Mouse (Mus musculus) stomach, embryonic 15.5 days (tissue): Measurements from ENCODE around the gene Trhr2. TPM values are rescaled to one million over a fixed set of nuclear protein-coding genes. Genes with fewer than 3 reads are reported as not detected.

Experiments
- ATAC-seq: fragments of 200-750 bp; cut with Nextera tagmentation; 2 replicates; pipeline ENCODE4 v1.8.0; 2017; ENCODE audit warnings: low read depth, moderate number of reproducible peaks, moderate TSS enrichment; ENCODE audit not compliant: insufficient read depth, low FRiP score
- H3K27ac ChIP-seq: fragments of 300-500 bp; sonication (generic); 2 replicates; pipeline ENCODE4 v1.5.1; 2015; ENCODE audit warnings: mild to moderate bottlenecking, inconsistent platforms
- H3K27me3 ChIP-seq: fragments of 300-500 bp; sonication (generic); replicated peaks from 2 replicates; pipeline ENCODE4 v1.6.1; 2015; ENCODE audit warnings: inconsistent platforms
- H3K36me3 ChIP-seq: fragments of 300-500 bp; sonication (generic); 2 replicates; pipeline ENCODE4 v1.6.1; 2015; ENCODE audit warnings: inconsistent platforms
- H3K4me1 ChIP-seq: fragments of 300-500 bp; sonication (generic); 2 replicates; pipeline ENCODE4 v1.6.1; 2015; ENCODE audit warnings: inconsistent platforms
- H3K4me2 ChIP-seq: fragments of 300-500 bp; sonication (generic); 2 replicates; pipeline ENCODE4 v1.6.1; 2015; ENCODE audit warnings: mild to moderate bottlenecking, inconsistent platforms
- H3K4me3 ChIP-seq: fragments of 300-500 bp; sonication (generic); replicated peaks from 2 replicates; pipeline ENCODE4 v1.5.1; 2015; ENCODE audit warnings: inconsistent platforms
- H3K9ac ChIP-seq: fragments of 300-500 bp; sonication (generic); 2 replicates; pipeline ENCODE4 v1.6.1; 2015; ENCODE audit warnings: inconsistent platforms
- H3K9me3 ChIP-seq: fragments of 300-500 bp; sonication (generic); 2 replicates; pipeline ENCODE4 v1.6.1; 2016; ENCODE audit warnings: inconsistent platforms
- WGBS: fragments of 180-500 bp; shearing (Covaris S2); methylation state at CpG from one replicate; pipeline ENCODE4 v1.1.7; 2015; 5-methylcytosine and 5-hydroxymethylcytosine counted together
- polyA plus RNA-seq: library from polyadenylated mRNA; unstranded; fragments of >200 nt; fragmentation: Nextera tagmentation; extraction: Ambion mirVana; gene quantifications from 2 replicates; pipeline ENCODE4 v1.2.1, GENCODE M21; 2015

The Trhr2 gene
- polyA plus RNA-seq, 1 experiment from 2014 or later = not detected

DNA sequence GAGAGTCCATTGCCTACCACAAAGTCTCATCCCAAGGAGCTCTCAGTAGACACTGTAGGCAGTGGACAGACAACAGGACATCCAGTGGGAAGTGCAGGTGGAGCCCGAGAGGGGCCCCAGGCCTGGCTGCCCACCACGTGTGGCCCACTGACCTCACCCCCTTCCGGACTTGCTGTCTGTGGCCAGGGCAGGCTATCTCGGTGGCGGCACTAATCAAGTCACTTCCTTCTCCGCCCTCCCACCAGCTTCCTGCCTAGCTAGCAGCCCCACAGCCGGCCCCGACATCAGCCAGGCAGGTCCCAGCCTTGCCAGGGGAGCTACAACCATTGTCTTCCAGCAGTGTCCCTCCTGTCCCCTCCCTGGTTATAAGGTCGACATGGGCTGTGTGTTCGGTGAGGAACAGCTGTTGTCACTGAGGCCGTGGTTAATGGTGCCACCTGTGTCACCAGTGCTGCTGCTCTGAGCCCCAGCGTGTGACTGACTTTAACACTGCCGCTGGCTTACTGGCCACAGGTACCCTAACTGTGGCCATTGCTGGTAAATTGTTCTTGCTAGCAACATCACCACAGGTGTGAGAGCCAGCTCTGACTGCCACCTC, 45.5 kb downstream of the Trhr2 start:
- H3K4me3 ChIP-seq = no peak overlapping the region
- H3K9me3 ChIP-seq = no peaks in the 10 kb centered on the region
- no peak overlapping the region for H3K4me2 ChIP-seq
- 60% methylated on average over 13 of the region's 13 CpGs for WGBS
- no peak overlapping the region for H3K9ac ChIP-seq
- no peaks in the 10 kb centered on the region for H3K36me3 ChIP-seq
- H3K27ac ChIP-seq = peak overlapping the region; percentile 59
- peaks cover 68% of the 10 kb centered on the region for H3K4me1 ChIP-seq
- ATAC-seq = no peak
- no peaks in the 10 kb centered on the region for H3K27me3 ChIP-seq

DNA sequence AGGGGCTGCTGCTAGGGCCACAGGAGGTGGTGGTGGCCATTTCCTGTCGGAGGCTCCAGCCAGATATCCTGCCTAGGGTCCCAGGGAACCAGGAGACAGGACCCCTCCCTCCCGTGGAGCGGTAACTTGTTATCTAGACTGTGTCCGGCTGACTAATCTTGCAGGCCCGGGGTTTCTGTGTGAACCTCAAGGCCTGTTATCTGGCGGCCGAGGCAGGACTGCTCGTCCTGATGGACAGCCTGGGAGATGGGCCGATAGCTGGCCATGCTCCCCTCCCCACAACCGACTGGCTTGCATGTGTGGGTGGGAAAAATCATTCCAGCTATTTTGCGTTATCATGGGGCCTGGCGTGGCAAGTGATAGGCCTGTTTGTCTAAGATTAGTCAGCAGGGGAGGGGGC, 47.2 kb downstream of the Trhr2 start:
- H3K9ac ChIP-seq = no peak overlapping the region
- ATAC-seq = peak; percentile 40; the same call in 1 of the 2 replicates
- H3K4me2 ChIP-seq = no peak overlapping the region
- H3K9me3 ChIP-seq = no peaks in the 10 kb centered on the region
- 0 out of 2 replicates have a peak, but pooled peaks cover 3% of the 10 kb centered on the region for H3K36me3 ChIP-seq
- peaks cover 65% of the 10 kb centered on the region for H3K4me1 ChIP-seq
- WGBS = 35% methylated on average over 12 of the region's 12 CpGs
- H3K27me3 ChIP-seq = no peaks in the 10 kb centered on the region
- H3K4me3 ChIP-seq = no peak overlapping the region
- peak overlapping the region; percentile 28; the same call in 1 of the 2 replicates for H3K27ac ChIP-seq

DNA sequence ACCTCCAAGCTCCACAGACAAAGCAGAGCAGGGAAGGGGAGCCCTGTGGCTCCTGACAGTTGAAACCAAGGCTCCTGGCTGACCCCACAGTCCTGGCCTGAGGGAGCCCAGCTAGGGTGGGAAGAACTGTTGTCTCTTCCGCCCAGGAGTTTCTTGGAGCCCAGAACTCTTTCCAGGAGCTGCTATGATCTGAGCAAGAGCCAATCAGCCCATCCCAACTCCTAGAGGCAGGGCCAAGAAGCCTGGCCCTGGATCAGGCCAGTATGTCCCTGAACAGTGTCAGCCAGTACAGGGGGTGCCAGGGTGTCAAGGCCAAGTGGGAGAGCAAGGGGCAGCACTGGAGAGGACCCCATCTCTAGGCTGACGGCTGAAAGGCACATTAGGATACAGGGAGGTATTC, 48.0 kb downstream of the Trhr2 start:
- ATAC-seq = no peak
- Histone ChIP-seq H3K4me3 (no peak overlapping the region), H3K27me3 (no peaks in the 10 kb centered on the region), H3K4me1 (peaks cover 57% of the 10 kb centered on the region), H3K4me2 (no peak overlapping the region), H3K36me3 (0 out of 2 replicates have a peak, but pooled peaks cover 3% of the 10 kb centered on the region), H3K9me3 (no peaks in the 10 kb centered on the region), H3K9ac (no peak overlapping the region), H3K27ac (peak overlapping the region; percentile 23; the same call in 1 of the 2 replicates)
- WGBS = 65% methylated on average over 2 of the region's 2 CpGs

DNA sequence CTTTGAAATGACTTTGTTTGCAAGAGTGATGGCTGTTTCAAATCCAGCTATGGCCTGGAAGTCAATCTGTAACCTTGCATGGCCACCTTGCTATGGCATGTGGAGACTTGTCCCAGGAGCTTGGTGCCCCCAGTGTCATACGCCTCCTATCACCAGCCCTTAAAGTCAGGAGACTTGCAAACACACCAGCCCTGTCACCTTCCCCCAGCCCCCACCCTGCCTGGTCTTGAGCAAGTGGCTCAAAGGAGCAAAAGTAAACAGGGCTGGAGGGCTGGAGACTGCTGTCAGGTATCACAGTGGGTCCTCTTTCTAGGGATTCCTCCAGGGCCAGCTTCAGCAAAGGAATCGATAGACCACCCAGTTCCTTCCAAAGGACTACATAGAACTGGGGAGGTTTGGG, 49.4 kb downstream of the Trhr2 start:
- ATAC-seq = no peak
- H3K9me3 ChIP-seq = no peaks in the 10 kb centered on the region
- no peak overlapping the region for H3K4me2 ChIP-seq
- no peak overlapping the region for H3K27ac ChIP-seq
- H3K36me3 ChIP-seq = 0 out of 2 replicates have a peak, but pooled peaks cover 3% of the 10 kb centered on the region
- H3K4me3 ChIP-seq = no peak overlapping the region
- no peaks in the 10 kb centered on the region for H3K27me3 ChIP-seq
- H3K4me1 ChIP-seq = peaks cover 56% of the 10 kb centered on the region
- 74% methylated on average over 2 of the region's 2 CpGs for WGBS
- no peak overlapping the region for H3K9ac ChIP-seq

DNA sequence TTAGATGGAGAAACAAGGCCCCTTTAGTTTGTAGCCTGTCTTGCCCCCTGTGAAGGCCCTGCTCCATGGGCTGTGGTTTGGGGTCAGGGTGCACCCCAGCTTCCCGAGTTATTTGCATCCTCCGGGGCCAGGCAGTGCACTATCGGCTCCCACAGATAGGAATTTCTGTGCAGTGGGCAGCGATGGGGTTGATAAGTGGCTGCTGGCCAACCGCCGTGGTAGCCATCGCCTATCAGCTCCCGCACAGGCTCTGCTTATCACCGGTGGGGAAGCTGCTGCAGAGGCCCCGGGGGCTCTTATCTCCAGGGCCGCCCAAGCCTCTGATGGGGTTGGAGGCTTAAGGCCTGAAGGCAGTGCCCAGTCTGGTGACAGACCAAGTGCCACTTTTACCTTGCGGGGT, 51.3 kb downstream of the Trhr2 start:
- Histone ChIP-seq H3K4me2 (0 out of 2 replicates have a peak overlapping the region, but pooled peaks have one; percentile 2), H3K9ac (no peak overlapping the region), H3K4me1 (peaks cover 54% of the 10 kb centered on the region), H3K36me3 (0 out of 2 replicates have a peak, but pooled peaks cover 3% of the 10 kb centered on the region), H3K27ac (no peak overlapping the region), H3K4me3 (no peak overlapping the region), H3K9me3 (no peaks in the 10 kb centered on the region), H3K27me3 (no peaks in the 10 kb centered on the region)
- WGBS = 41% methylated on average over 12 of the region's 12 CpGs
- peak; percentile 81 for ATAC-seq

DNA sequence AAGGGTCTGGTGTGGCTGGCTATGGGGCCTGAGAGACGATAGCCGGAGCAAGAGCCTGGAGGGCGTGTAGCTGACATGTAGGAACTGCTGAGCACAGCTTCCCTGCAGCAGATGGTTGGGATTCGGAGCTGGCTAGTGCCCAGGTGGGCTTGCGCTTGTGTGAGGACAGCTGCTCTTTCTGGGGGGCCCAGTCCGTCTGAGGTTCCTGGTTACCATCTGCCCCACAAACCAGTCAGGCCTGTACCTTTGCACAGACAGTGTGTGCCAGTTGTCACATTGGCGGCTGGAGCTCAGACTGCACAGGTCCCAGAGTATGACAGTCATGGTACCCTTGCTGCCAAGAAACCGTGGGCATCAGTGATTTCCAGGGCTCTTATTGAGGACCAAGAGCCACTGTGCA, 52.7 kb downstream of the Trhr2 start:
- no peak overlapping the region for H3K4me3 ChIP-seq
- H3K36me3 ChIP-seq = 0 out of 2 replicates have a peak, but pooled peaks cover 3% of the 10 kb centered on the region
- H3K4me1 ChIP-seq = peaks cover 49% of the 10 kb centered on the region
- ATAC-seq = no peak
- no peaks in the 10 kb centered on the region for H3K27me3 ChIP-seq
- no peak overlapping the region for H3K9ac ChIP-seq
- 79% methylated on average over 8 of the region's 8 CpGs for WGBS
- no peak overlapping the region for H3K27ac ChIP-seq
- H3K4me2 ChIP-seq = no peak overlapping the region
- H3K9me3 ChIP-seq = no peaks in the 10 kb centered on the region

Other genes starting within 250 kb of the Trhr2 start
- 5.6 and 5.7 TPM in 2 replicates for gene Zfpm1, start 78.6 kb downstream of the Trhr2 start, polyA plus RNA-seq
- gene Zc3h18, start 15.9 kb upstream of the Trhr2 start, polyA plus RNA-seq = 48.7 and 48.9 TPM in 2 replicates
- gene Il17c, start 61.3 kb upstream of the Trhr2 start, polyA plus RNA-seq = not detected in 2 replicates
- gene Cyba, start 72.2 kb upstream of the Trhr2 start, polyA plus RNA-seq = 238 and 267 TPM in 2 replicates
- gene Mvd, start 82.7 kb upstream of the Trhr2 start, polyA plus RNA-seq = 38.7 and 43.7 TPM in 2 replicates
- 0.31 and 0.70 TPM in 2 replicates for gene Snai3, start 100.0 kb upstream of the Trhr2 start, polyA plus RNA-seq
- 35.1 and 38.5 TPM in 2 replicates for gene Rnf166, start 115.3 kb upstream of the Trhr2 start, polyA plus RNA-seq
- gene Ctu2, start 115.4 kb upstream of the Trhr2 start, polyA plus RNA-seq = 44.8 and 45.6 TPM in 2 replicates
- 12.8 and 16.3 TPM in 2 replicates for gene Piezo1, start 190.6 kb upstream of the Trhr2 start, polyA plus RNA-seq
- gene Cdt1, start 207.3 kb upstream of the Trhr2 start, polyA plus RNA-seq = 34.9 and 37.0 TPM in 2 replicates
- gene Aprt, start 216.2 kb upstream of the Trhr2 start, polyA plus RNA-seq = 354 and 399 TPM in 2 replicates